Mouse (Mus musculus) embryo, embryonic 9.5 days (tissue): Measurements from ENCODE around the gene Dynlrb2.

Experiments
- DNase-seq: peaks from one replicate; pipeline ENCODE4 v3.0.0-alpha.2; 2017; ENCODE audit errors: extremely low spot score

The Dynlrb2 gene

DNA sequence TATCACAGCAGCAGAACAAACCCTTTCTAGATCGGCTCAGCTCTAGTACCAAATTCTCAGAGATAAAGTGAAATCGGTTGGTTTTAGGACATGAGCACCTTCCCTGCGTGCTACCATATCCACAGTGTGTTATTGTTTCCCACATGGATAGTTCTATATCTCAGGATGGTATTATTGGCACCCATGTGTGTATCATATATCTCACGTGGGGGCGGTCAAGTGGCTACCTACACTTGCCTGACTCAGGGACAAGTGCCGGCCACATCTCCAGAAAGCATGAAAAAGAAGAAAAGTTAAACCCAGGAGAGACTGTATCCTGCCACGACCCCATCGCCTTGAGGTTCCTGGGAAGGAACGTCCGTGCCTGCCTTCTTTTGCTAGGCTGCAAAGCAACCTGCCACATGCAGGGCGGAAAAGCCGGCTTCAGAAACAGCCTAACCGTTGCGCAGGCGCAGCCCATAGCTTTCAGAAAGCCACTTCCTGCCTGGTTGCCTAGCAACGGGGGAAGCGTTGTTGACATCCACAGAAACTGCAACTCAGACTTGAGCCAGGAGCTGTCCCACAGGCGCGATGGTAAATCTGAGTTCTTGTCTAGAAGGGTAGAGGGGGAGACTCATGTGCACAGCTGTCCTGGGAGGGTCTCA is at the start of gene Dynlrb2:
Dynlrb2 (plus strand) TSS at position 498 of the 644 bp plus-strand sequence.
- peak; percentile 85 for DNase-seq

DNA sequence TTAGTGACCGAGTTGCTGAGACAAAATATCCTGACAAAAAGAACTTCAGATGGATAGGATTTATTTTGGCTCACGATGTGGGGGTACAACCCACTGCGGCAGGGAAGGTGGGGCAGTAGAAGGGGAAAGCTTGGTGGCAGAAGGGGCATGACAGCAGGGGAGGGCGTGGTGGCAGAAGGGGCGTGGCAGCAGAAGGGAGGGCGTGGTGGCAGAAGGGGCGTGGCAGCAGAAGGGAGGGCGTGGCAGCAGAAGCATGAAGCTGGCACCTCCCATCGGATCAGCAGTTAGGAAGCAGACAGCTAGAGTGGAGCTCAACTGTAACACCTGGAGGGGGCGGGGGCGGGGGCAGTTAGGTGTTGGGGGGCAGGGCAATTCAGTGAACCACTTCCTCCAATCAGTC is 46.2 kb upstream of the Dynlrb2 start:
- DNase-seq, result no peak

DNA sequence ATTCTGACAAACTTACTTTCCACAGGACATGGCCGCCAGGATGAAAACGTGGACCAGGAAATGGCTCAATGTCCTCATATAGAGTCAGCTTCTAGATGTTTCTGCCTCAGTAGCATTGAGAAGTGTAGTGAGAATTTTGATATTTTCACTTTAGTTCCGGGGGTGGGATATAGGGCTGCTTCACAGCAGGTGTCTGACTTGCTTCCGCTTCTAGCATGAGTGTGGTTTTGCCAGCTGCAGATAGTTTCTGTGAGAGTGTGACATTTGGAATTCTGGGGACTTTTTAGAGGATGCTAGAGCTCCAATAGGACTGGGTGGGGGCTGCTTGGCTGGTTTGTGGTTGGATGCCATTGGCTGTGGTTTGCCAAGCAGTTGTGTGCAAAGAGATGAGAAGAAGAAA is 43.3 kb upstream of the Dynlrb2 start:
- no peak for DNase-seq

DNA sequence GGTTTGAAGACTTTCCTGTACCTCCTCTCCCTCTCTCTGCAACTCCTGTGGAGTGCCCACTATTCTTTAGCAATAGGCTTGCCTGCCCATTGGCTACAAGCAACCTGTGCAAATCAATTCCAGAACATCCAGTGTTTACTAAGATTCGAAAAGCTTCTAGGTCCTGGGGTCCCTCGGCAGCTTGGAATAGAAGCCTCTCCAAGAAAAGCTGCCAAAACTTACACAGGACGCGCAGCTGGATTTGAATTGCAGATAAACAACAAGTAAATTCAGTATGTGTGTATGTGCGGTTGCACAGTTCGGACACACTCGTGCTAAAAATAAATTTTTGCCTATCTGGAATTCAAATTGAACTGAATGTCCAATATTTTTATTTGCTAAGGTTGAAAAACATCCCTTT is 38.2 kb upstream of the Dynlrb2 start:
- DNase-seq, result no peak

DNA sequence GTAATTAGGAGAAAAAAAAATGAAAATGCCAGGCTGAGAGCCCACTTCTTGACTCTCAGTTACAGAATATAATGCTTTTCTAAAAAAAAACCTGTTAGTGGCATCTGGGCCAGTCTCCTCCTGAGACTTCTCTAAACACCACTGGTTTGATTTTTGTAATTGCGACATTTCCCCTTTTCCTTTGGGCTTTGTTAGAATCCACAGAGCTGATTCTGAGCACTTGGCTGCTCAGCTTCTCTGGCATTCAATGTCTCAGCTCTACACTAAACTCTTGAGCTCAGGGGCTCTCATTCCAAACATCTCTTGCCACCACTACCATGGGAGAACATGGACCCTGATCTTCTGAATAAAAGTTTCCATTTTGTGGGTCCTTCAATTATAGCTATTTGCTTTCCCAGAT is 37.7 kb upstream of the Dynlrb2 start:
- no peak for DNase-seq

DNA sequence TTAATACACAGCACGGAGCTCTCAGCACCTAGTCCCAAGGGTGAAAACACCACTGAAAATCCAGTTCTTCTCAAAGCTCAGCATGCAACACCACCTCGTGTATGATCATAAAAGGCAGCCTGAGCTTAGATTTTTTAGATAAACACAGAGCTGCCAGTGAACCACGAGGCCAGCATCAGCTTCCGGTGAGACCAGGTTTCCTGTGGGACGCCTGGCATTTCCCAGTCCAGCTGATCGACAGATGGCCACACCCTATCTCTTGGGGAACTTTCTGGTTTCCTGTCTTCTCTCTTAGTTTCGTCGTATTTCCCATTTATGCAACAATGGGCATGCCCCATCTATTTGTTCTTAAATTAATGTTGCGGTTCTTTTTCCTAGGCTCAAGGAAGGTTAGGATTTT is 26.8 kb upstream of the Dynlrb2 start:
- no peak for DNase-seq

DNA sequence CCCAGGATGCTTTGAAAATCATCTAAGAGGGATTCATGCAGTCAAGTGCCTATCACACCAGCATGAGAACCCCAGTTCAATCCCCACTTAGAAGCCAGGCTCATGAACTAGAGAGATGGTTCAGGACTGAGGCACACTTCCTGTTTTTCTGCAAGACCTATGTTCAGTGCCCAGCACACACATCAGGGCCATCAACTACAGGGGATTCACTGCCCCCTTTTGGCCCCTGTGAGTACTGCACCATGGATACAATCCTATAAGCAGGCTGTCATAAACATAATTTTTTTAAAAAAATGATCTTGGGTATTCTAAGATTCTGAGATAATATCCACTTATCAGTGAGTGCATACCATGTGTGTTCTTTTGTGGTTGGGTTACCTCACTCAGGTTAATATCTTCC is 26.1 kb upstream of the Dynlrb2 start:
- DNase-seq, result no peak

DNA sequence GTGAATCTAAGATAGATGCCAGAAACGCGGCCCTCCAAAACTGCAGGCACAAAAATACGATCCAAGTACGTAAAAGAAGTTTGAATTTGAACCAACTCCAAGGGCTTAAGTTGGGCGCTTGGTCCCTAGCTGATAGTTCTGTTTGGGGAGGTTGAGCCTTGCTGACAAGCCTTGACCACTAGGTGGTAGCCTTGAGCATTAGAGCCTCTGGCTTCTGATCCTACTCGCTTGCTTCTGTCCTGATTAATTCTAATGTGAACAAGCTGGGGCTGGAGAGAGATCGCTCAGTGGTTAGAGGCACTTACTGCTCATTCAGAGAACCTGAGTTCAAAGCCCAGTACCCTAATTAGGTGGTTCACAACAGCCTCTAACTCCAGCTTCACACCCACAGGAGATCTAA is 23.9 kb upstream of the Dynlrb2 start:
- DNase-seq, result peak; percentile 70

DNA sequence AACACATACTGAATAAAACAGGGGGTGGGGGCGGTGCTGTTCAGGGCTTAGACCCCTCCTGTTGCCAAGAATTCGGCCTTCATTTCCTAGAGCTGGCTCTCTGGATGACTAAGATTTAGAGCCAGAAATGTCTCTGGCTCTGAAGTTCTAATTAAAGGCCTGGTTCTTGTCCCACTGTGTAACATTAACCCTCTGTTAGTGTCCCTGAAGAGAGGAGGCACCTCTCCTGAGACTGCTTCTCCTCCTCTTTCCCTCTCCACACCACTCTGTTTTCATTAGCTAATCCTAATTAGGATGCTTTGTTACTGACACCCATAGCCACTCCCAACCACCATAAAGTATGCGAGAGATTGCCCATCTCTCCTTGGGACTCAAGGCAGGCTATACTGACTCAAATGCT is 22.0 kb upstream of the Dynlrb2 start:
- DNase-seq, result no peak

DNA sequence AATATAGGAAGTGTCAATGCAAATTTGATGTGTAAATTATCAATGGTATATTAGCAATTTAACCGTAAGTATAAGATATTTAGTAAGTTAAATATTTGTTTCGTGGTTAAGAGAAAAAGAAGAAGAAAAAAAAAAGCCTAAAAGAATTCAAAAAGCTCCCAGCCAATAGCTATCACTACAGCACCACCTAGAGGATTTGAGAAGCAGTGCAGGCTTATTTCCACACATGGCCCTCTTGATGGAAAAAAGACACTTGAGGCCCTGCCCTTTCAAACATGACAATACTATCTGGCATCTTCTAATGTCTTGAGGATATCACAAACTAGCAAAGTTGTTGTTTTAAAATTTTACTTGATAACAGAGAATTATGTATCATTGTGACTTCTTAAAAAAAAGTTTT is 20.7 kb upstream of the Dynlrb2 start:
- peak; percentile 38 for DNase-seq

DNA sequence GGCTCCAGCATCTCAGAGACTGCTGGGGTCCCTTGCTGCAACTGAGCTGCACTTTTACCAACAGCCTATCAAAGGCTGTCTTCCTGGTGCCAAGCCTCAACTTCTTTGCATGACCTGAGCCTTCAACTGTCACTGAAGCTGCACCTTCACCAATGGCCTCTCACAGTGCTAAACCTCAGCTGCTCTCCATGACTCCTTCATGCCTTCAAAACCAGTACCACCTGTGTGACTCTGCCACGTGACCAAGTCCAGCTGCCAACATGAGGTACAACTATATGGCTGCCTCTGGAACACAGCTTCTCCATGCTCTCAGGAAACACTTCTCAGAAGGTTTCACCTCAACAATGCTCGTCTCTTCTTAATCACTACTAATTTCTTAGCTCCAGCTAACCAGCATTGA is 16.2 kb upstream of the Dynlrb2 start:
- no peak for DNase-seq

DNA sequence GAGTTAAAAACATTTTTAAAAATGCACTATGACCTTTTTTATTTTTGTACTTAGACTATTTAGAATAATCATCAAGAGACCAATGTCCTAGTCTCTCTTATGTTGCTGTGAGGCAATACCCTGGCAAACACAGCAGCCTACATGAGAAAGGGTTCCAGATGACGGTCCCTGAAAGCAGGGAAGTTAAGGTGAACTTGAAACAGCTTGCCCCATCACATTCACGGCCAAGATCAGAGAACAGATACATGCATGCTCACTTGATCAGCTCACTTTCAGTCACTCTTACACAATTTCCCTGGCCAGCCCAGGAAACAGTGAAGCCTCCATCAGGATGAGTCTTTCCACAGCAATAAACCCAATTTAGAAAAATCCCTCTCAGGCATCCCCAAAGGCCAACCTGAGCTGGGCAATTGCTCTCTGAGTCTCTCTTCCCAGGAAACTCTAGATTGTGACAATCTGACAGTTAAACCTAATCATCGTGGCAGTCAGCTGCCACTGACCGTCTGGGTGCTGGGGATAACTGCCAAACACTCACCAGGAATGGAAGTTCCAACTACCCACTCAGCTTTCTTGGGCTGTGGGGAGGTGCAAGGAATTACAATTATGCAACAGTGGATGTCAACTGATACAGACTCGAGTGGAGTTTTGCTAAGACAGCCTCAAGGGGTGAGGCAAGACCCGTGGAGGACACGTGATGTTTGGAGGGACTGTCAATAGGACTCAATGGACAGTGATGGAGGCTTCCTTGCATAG is 4.5 kb upstream of the Dynlrb2 start:
- DNase-seq, result no peak

DNA sequence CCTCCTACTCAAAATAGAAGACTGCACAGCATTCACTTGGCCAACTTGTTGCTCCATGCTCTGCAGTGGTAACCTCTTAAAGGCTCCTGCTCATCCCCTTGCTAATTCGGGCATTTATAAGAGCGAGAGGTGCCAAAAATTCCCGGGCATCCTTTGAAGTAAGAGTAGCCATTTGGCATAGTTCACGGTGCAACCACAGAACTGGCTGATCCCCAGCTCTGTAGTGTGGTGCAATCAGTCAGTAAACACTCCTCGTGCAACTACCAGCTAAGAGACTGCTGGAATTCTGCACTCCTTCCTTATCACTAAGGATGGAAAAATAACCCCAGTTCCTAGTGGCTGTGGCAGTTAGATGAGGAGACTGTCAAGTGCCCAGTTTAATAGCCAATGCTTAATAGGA is 3.9 kb downstream of the Dynlrb2 start:
- no peak for DNase-seq

DNA sequence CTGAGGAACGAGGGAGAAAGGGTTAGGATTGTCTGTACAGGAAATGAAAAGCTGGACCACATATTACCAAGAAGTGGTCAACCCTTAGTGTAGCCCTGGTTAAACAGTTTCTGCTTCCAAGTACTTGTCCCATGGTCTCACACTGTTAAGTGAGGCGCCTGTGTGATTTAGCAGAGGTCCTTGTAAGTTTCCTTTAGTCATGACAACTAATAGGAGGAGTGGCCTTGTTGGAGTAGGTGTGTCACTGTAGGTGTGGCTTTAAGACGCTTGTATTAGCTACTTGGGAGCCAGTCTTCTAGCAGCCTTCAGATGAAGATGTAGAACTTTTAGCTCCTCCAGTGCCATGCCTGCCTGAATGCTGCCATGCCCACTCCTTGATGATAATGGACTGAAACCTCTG is 4.5 kb downstream of the Dynlrb2 start:
- no peak for DNase-seq

DNA sequence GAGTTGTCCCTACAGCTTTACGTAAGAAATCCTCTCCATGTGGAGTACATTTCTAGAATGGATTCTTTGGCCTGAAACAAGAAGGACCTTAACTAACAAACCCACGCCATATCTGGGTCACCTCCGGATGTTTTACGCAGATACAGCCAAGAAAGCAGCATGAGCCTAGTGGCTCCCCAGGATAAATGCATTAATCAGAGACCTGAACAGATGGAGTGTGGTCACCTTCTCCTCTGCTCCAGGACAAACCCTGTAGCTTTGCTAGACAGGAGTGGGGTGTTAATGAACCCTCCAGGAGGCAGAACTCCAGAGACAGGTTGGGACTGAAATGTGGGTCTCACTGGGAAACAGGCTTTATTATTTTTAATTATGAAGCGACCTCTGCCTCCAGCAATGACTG is 14.9 kb downstream of the Dynlrb2 start:
- DNase-seq, result no peak

DNA sequence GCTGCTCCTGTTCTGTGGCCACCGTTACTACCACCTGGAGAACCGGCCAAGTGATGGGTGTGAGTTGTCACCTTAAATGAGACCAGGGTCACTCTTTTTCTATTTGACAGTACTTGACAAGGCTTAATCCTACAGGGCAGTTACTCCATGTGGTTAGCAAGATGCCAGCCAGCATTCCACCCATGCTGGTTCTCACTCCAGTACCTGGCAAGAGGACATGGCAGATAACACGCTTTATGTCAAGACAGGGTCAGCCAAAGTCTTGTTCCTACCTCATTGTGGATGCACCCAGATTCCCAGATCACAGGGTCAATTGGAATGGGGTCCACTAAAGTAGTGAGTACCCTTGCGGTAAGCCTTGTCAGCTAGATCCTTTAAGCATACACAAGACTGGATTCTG is 16.4 kb downstream of the Dynlrb2 start:
- DNase-seq, result no peak

DNA sequence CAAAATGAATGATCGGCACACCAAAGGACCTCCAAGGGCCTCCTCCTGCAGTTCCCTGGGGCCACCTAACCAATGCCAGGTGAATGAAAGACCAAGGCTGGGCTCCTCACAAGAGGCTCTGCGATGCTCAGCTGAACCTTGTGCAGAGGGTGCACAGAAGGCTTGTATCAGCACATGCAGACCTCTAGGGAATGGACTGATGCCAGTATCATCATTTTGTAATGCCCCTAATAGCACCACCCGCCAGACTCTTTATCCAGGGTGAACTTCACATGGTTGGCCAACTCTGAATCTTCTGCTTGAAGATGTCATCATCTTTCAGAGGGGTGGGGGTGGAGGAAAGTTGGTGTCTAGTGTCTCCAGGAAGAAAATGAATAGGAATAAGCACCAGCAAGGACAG is 16.9 kb downstream of the Dynlrb2 start:
- DNase-seq, result no peak

DNA sequence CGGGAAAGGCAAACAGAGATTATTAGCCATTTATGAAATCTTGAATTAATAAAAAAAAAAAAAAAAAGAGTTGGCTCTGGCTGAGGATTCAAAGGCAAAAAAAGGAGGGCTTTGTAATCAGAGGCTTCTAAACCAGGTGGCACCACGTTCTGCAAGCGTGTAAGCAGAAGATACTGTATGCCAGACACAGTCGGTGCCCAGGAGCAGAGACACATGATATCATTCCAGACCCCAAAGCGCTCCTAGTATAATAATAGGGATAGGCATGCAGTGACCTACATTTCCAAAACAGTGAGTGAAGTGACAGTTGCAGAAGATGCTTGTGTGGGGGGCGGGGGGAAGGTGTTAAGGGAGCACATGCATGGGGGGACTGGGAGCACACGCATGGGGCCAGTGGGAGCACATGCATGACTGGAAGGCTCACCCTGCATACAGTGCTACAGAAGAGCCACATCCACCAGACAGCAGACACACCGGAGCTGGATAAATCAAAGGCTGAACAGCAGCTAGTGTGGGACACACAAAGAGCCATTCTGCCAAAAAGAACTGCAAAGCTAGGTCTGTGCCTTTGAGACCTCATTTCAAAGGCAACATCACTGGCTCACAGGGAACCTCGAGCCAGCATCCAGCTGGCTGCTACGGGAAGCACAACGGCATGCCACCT is 17.5 kb downstream of the Dynlrb2 start:
- no peak for DNase-seq

DNA sequence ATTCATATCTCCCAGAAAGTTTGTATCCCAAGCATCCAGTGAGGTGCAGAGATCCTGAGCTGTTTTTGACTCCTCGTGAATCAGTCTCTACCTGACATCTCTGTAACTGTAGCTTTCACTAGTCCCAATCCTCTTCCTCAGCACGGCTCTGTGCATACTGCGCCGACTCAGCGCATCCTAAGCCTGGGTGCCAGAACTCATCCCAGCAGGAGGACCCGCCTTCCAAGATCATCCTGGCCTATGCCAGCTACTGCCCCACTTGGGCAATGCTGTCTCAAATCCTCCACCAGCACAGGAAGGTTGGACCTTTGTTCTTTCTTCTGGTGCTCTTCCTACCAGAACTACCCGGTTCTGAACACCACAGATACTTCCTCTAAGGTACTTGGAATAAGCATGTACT is 20.1 kb downstream of the Dynlrb2 start:
- DNase-seq, result no peak

DNA sequence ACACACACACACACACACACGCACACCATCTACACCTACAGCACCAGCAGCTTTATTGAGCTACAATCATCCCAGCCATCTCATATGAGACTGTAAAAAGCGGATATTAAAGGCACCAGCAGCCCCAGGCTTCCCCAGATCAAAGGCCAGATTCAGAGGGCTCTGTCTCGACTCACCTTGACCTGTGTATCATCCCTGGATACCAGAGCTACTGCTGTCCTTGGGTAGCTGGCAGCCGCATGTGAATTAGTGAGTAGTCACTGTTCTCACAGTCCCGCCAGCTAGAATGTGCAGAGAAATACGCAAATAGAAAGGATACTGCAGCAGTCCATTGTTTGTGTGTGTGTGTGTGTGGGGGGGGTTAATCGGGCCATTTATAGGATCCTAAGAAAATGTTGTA is 24.0 kb downstream of the Dynlrb2 start:
- no peak for DNase-seq

DNA sequence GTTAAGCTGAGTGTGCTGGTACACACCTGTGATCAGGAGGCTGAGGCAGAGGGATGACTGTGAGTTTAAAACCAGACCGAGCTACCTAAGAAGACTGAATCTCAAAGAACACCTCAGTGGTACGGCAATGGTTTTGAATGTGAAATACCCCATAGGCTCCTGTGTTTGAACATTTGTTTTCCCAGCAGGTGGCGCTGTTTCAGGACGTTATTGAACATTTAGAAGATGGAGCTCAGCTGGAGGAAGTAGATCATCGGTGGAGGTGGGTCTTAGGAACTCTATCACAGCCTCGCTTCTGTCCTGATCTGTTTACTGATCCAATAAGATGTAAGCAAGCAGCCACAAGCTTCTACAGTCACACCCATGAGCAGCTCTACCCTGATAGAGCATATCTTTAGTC is 28.3 kb downstream of the Dynlrb2 start:
- no peak for DNase-seq

DNA sequence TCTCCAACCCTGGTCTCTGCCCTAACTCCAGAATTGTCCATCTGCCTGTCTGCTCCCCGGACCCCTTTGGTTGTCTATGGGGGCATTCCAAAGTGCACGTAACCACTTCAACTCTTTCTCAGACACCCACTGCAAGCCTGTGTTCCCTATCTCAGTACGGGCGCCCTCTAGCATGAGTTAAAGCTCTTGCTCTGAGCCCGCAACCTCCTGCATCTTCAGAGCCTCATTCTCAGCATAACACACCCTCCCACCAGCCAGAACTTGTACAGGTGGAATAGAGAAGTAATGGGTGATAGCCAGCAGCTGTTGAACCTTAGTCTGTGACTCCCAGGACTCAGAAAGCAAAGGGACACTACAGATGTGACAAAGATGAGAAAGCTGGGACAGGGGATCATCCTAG is 32.0 kb downstream of the Dynlrb2 start:
- DNase-seq, result no peak

DNA sequence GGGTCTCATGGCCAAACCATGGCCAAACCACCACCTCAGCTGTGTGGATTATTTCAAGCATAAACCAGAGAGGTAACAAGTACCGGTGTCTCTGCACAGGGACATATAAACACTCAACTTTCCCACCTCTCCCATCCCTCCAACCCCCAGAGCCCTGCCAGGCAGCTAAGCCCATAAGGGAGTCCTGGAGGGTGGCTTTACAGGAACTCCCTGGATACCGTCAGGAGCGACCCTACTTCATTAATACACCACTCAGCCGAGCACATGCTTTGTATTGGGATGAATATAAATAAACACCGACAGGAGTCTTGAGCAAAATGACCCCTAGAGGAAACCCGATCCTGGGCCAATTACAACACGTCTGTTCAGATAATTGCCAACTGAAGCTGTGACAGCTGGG is 34.0 kb downstream of the Dynlrb2 start:
- DNase-seq, result peak; percentile 1
